Mouse (Mus musculus) liver, embryonic 14.5 days (tissue): ENCODE results near the gene Gkn3. TPM values are rescaled to one million over a fixed set of nuclear protein-coding genes. Genes with fewer than 3 reads are reported as not detected.

Experiments
- ATAC-seq: fragments of 200-750 bp; cut with Nextera tagmentation; 2 replicates; pipeline ENCODE4 v1.8.0; 2017; ENCODE audit warnings: moderate number of reproducible peaks, mild to moderate bottlenecking, moderate library complexity; ENCODE audit not compliant: insufficient read depth
- DNase-seq, 3 experiments: peaks; one replicate each; pipeline ENCODE4 v3.0.0-alpha.2; 2012 to 2013; ENCODE audit warnings: low read depth in 3 of 3, low spot score in 3 of 3
- H3K27ac ChIP-seq: fragments of 300-500 bp; sonication (generic); 2 replicates; pipeline ENCODE4 v1.5.1; 2014; ENCODE audit warnings: moderate library complexity, mild to moderate bottlenecking, control low read depth, inconsistent platforms
- H3K27me3 ChIP-seq: fragments of 300-500 bp; sonication (generic); 2 replicates; pipeline ENCODE4 v1.6.1; 2014; ENCODE audit warnings: mild to moderate bottlenecking, low read length, moderate library complexity; ENCODE audit not compliant: control insufficient read depth, insufficient read depth
- H3K36me3 ChIP-seq: fragments of 300-500 bp; sonication (generic); replicated peaks from 2 replicates; pipeline ENCODE4 v1.6.1; 2014; ENCODE audit warnings: low read depth; ENCODE audit not compliant: control insufficient read depth, insufficient read depth
- H3K4me1 ChIP-seq, 2 experiments: fragments of 200-500 bp in 1 of 2; fragments of 300-500 bp in 1 of 2; sonication (generic) in 1 of 2; replicated peaks; 2 replicates each; pipeline ENCODE4 v1.6.1; 2012 to 2014; ENCODE audit warnings: antibody characterized with exemption in 1 of 2, inconsistent platforms in 1 of 2, low read length in 1 of 2; ENCODE audit not compliant: control insufficient read depth in 2 of 2, insufficient read depth in 2 of 2
- H3K4me2 ChIP-seq: fragments of 300-500 bp; sonication (generic); 2 replicates; pipeline ENCODE4 v1.6.1; 2014; ENCODE audit warnings: low read depth, mild to moderate bottlenecking, control low read depth, moderate library complexity
- H3K4me3 ChIP-seq, 2 experiments: fragments of 200-500 bp in 1 of 2; fragments of 300-500 bp in 1 of 2; sonication (generic) in 1 of 2; 2 replicates each; pipeline ENCODE4 v1.5.1; 2012 to 2014; ENCODE audit warnings: low read depth in 2 of 2, low read length in 2 of 2, mild to moderate bottlenecking in 2 of 2, control low read depth in 1 of 2, inconsistent platforms in 1 of 2, moderate library complexity in 1 of 2; ENCODE audit not compliant: insufficient read depth in 1 of 2
- H3K9ac ChIP-seq: fragments of 300-500 bp; sonication (generic); replicated peaks from 2 replicates; pipeline ENCODE4 v1.6.1; 2014; ENCODE audit warnings: mild to moderate bottlenecking, control low read depth, moderate library complexity
- H3K9me3 ChIP-seq: fragments of 300-500 bp; sonication (generic); 2 replicates; pipeline ENCODE4 v1.6.1; 2016; ENCODE audit warnings: low read length, mixed read lengths; ENCODE audit not compliant: control insufficient read depth
- CTCF ChIP-seq: IDR thresholded peaks from 2 replicates; pipeline ENCODE4 v1.5.1; 2016; ENCODE audit warnings: antibody characterized with exemption, low read depth, control low read depth
- EP300 ChIP-seq: IDR thresholded peaks from 2 replicates; pipeline ENCODE4 v1.6.1; 2016; ENCODE audit warnings: antibody characterized with exemption, low read depth
- WGBS: fragments of 180-500 bp; shearing (Covaris S2); extraction: QIAGEN DNeasy Blood & Tissue Kit; methylation state at CpG from one replicate; pipeline ENCODE4 v1.1.7; 2014; ENCODE audit not compliant: insufficient replicate concordance; 5-methylcytosine and 5-hydroxymethylcytosine counted together
- polyA plus RNA-seq, 2 experiments: library from polyadenylated mRNA; depleted of rRNA in 1 of 2; stranded (reverse) in 1 of 2; unstranded in 1 of 2; fragments of >200 nt; fragmentation: Nextera tagmentation in 1 of 2; extraction: Ambion mirVana in 1 of 2; gene quantifications; 2 replicates each; pipeline versions ENCODE4 v1.2.1 to v1.2.3; 2012 to 2014

Gene Gkn3
- polyA plus RNA-seq, 2 experiments = 0.03 TPM; not detected in 1

DNA sequence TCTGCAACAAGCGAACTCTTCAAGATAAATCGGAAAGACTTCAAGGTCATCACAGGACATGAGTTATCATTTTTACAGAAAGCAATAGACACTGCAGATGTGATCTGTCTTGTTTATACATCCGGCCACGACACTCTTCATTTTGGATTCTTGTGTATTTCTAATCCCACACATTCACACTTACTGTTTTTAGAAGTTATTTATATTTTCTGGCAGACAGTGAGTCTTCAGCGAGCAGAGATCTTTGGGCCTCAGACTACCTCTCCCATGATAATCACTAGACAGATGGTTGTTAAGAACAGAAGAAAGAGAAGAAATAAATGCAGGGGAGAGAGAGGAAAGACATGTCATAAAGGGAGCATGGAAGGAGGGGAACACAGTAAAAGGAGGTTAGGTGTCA lies 19.5 kb downstream of the Gkn3 start:
- DNase-seq (no peak), ATAC-seq (no peak)
- no peak overlapping the region for H3K4me2 ChIP-seq
- H3K9ac ChIP-seq = no peak overlapping the region
- no peak for TF ChIP-seq CTCF
- no peak for TF ChIP-seq EP300
- WGBS = 59% methylated on average over 5 of the region's 5 CpGs
- no peak overlapping the region for H3K27ac ChIP-seq
- H3K9me3 ChIP-seq = no peaks in the 10 kb centered on the region
- H3K4me3 ChIP-seq = no peak overlapping the region
- H3K36me3 ChIP-seq = no peaks in the 10 kb centered on the region
- no peaks in the 10 kb centered on the region for H3K27me3 ChIP-seq
- H3K4me1 ChIP-seq = no peaks in the 10 kb centered on the region

DNA sequence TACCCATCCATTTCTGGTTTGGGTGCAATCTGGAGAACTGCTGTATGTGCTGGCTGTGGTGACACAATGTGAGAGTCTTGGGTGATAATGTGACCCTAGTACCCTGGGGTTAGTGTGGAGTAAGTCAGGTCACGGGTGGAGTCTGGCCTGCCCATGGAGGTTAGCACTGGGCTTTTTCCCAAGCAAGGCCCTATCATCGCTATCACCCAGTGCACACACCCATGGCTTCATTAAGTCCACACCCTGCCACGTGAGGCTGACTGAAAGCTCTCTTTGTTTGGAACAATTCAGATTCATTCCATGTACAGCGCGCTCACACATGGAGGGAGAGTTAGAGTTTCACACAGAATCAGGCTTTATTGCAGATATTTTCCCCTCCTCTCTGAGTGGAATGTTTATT lies 34.3 kb downstream of the Gkn3 start:
- H3K9me3 ChIP-seq = no peaks in the 10 kb centered on the region
- 45% methylated on average over 5 of the region's 5 CpGs for WGBS
- H3K36me3 ChIP-seq = no peaks in the 10 kb centered on the region
- no peak overlapping the region for H3K4me3 ChIP-seq
- no peaks in the 10 kb centered on the region for H3K27me3 ChIP-seq
- H3K4me2 ChIP-seq = no peak overlapping the region
- H3K9ac ChIP-seq = no peak overlapping the region
- TF ChIP-seq EP300 (no peak), CTCF (no peak)
- H3K4me1 ChIP-seq = no peaks in the 10 kb centered on the region
- no peak for DNase-seq
- ATAC-seq = no peak
- H3K27ac ChIP-seq = no peak overlapping the region

DNA sequence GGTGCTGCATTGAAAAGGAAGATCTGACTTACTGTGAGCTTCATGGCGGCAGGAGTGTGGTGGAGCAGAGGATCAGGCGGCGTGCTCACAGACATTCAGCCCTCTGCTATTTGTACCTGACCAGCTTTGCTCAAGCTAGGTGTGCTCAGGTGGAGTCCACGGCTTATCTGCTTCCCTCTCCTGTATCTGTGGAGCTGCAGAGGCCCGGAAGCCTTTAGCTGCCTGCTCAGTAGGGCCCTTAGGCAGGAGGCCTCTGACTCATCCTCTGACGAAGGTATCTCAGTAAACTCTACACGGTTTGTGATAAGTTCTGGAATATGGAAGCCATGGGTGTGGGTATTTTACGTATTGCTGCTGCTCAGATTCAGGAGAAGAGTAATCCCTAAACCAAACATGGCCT lies 37.9 kb downstream of the Gkn3 start, which contains the start of gene Gkn1:
Gkn1 (minus strand) TSS at position 114 of the 400 bp plus-strand sequence.
- H3K4me2 ChIP-seq = no peak within 1 kb of the TSS
- H3K9me3 ChIP-seq = no peaks in the 10 kb centered on the region
- H3K27me3 ChIP-seq = no peaks in the 10 kb centered on the region
- H3K36me3 ChIP-seq = no peaks in the 10 kb centered on the region
- no peaks in the 10 kb centered on the region for H3K4me1 ChIP-seq
- no peak within 1 kb of the TSS for H3K27ac ChIP-seq
- H3K9ac ChIP-seq = no peak within 1 kb of the TSS
- TF ChIP-seq CTCF (no peak), EP300 (no peak)
- no peak within 1 kb of the TSS for H3K4me3 ChIP-seq
- ATAC-seq = no peak
- no peak for DNase-seq
- WGBS = 63% methylated on average over 8 of the region's 8 CpGs

DNA sequence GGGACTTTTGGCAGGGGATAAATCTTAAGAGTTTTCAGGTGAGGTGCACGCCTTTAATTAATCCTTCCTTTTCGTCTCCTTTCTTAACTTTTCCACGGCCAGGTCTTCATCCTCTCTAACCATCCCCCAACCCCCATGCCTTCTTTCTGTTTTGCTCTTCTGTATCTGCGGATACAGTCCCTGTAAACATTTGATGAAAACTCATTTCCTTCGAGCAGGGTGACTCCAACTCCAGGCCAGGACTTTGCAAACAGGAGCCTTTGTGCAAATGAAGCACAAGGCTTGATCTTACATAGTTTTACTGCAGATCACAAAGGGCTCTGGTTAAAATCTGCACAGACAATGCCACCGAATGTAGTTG lies 52.8 kb downstream of the Gkn3 start:
- ATAC-seq (no peak), DNase-seq (no peak)
- Histone ChIP-seq H3K9me3 (no peaks in the 10 kb centered on the region), H3K27me3 (peaks cover 20% of the 10 kb centered on the region), H3K4me3 (no peak overlapping the region), H3K27ac (no peak overlapping the region), H3K4me1 (no peaks in the 10 kb centered on the region), H3K4me2 (peak overlapping the region; percentile 59; the same call in 1 of the 2 replicates), H3K9ac (no peak overlapping the region), H3K36me3 (no peaks in the 10 kb centered on the region)
- TF ChIP-seq EP300 (no peak), CTCF (no peak)
- WGBS = 22% methylated on average over 6 of the region's 6 CpGs

DNA sequence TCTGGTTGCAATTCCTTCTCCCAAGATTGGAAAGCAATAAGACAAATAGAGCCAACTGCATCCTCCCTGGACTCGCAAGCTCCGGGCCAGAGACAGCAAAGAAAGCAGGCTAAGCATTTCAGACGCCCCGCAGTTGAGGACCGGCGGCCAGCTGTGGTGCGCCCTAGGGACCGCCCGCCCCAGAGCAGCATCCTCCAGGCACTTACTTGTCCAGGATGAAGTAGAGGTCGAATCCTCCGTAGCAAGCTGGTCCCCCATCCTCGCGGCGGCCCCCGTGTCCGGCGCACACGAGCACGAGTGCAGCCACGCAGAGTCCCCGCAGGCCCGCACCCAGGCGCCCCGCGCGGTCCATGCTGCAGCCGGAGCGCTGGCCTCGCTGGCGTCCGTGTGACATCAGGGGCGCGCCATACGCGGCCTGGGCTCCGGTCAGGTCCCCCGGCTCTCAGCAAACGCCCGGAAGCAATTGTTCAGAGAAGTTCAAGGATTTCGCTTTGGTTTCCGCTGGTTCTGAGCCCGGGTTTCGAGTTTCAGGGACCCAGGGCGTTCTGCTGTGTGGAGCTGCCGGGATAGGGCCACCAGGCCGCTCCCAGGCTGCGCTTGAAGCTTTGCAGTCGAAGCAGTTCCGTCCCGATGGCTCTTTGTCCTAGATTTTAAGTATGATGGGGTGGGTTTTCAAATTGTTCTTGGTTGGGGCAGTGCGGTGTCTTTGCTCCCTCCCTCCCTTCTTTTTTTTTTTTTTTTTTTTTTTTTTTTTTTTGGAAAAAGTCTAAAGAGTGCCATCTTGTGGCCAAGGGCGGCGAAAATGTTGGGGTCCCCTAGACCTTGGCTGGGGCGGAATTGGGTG lies 53.4 kb downstream of the Gkn3 start, which contains the start of gene Antxr1:
Antxr1 (minus strand) TSS at position 731 of the 844 bp plus-strand sequence.
- Histone ChIP-seq H3K27me3 (peaks cover 20% of the 10 kb centered on the region), H3K4me1 (no peaks in the 10 kb centered on the region), H3K27ac (no peak within 1 kb of the TSS), H3K4me3 (peak within 1 kb of the TSS; percentile 46), H3K9me3 (no peaks in the 10 kb centered on the region), H3K9ac (no peak within 1 kb of the TSS; the same call in 1 of the 2 replicates), H3K36me3 (no peaks in the 10 kb centered on the region), H3K4me2 (peak within 1 kb of the TSS; percentile 59)
- under 1% methylated on average over 54 of the region's 54 CpGs for WGBS
- TF ChIP-seq EP300 (no peak), CTCF (peak; percentile 32; the same call in 1 of the 2 replicates)
- ATAC-seq (no peak), DNase-seq (no peak)
